Mouse (Mus musculus) 3134 (cell line): ENCODE measurements around the gene Lrrc27.
A peak's percentile ranks its signal among the peaks of the same experiment; 100 is the strongest.

ENCODE experiments used
- DNase-seq: peaks from one replicate; pipeline ENCODE4 v3.0.0-alpha.2; 2011; ENCODE audit warnings: low spot score; ENCODE audit not compliant: insufficient read length; ENCODE audit errors: extremely low read depth

Lrrc27 gene

GRCm38 (mm10) chr7:139212754-139213745, at the start of gene Lrrc27, which contains the start of gene Stk32c:
Gene Lrrc27 (plus strand): TSS chr7:139212988.
Gene Stk32c (minus strand): TSS chr7:139213307.
- DNase-seq, result peak; percentile 99

- no peak for DNase-seq
Measured at GRCm38 (mm10) chr7:139164410-139164809, 48.4 kb upstream of the Lrrc27 start.

- no peak for DNase-seq
Measured at GRCm38 (mm10) chr7:139169143-139169542, 43.6 kb upstream of the Lrrc27 start.

GRCm38 (mm10) chr7:139179299-139179698, 33.5 kb upstream of the Lrrc27 start:
- no peak for DNase-seq

- DNase-seq, result no peak
Measured at GRCm38 (mm10) chr7:139180058-139180457, 32.7 kb upstream of the Lrrc27 start.

- no peak for DNase-seq
Measured at GRCm38 (mm10) chr7:139184396-139184795, 28.4 kb upstream of the Lrrc27 start.

GRCm38 (mm10) chr7:139184846-139185245, 27.9 kb upstream of the Lrrc27 start:
- DNase-seq, result no peak

- no peak for DNase-seq
Measured at GRCm38 (mm10) chr7:139185971-139186370, 26.8 kb upstream of the Lrrc27 start.

- DNase-seq, result no peak
Measured at GRCm38 (mm10) chr7:139186436-139186835, 26.4 kb upstream of the Lrrc27 start.

GRCm38 (mm10) chr7:139187277-139187676, 25.5 kb upstream of the Lrrc27 start:
- DNase-seq, result no peak

- DNase-seq, result no peak
Measured at GRCm38 (mm10) chr7:139187771-139188633, 24.8 kb upstream of the Lrrc27 start.

- DNase-seq, result no peak
Measured at GRCm38 (mm10) chr7:139188634-139189207, 24.1 kb upstream of the Lrrc27 start.

GRCm38 (mm10) chr7:139190616-139191015, 22.2 kb upstream of the Lrrc27 start:
- DNase-seq, result no peak

- DNase-seq, result no peak
Measured at GRCm38 (mm10) chr7:139191619-139192018, 21.2 kb upstream of the Lrrc27 start.

- DNase-seq, result no peak
Measured at GRCm38 (mm10) chr7:139197022-139197421, 15.8 kb upstream of the Lrrc27 start.

- DNase-seq, result no peak
Measured at GRCm38 (mm10) chr7:139200108-139200507, 12.7 kb upstream of the Lrrc27 start.

GRCm38 (mm10) chr7:139201209-139201608, 11.6 kb upstream of the Lrrc27 start:
- no peak for DNase-seq

- peak; percentile 45 for DNase-seq
Measured at GRCm38 (mm10) chr7:139208023-139208772, 4.6 kb upstream of the Lrrc27 start.

- peak; percentile 56 for DNase-seq
Measured at GRCm38 (mm10) chr7:139208773-139209095, 4.1 kb upstream of the Lrrc27 start.

- DNase-seq, result no peak
Measured at GRCm38 (mm10) chr7:139211761-139212160, 1.0 kb upstream of the Lrrc27 start.
